Mouse (Mus musculus) kidney, adult 18-20 months (tissue): ENCODE results near the gene Ube2d1.
A peak's percentile ranks its signal among the peaks of the same experiment; 100 is the strongest.

Experiments used
- DNase-seq: peaks from one replicate; pipeline ENCODE4 v3.0.0; 2021

Gene Ube2d1

DNA sequence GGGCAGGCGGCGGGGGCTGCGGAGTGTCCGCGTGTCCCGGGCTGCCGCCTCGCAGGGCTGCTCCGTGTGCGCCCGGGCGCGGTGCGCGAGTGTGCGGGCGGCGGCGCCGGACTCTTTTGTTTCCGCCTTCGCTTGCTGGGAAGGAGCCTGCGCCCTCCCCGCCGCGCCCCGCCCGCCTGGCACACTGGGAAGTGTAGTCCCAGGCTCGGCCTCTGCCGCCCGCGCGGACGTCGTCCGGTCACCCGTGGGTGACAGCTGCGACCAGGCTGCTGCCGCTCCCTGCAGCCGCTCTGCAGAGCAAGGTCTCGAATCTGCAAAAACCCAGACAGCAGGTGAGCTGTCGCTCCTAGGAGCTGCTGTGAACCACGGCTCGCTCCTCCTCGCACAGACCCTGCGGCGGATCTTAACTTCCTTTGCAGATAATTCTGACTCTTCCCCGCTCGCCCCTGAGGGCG, at the start of gene Ube2d1:
Gene Ube2d1, minus strand, starts transcription at position 137 of the 455 bp plus-strand sequence.
- DNase-seq = peak; percentile 90

DNA sequence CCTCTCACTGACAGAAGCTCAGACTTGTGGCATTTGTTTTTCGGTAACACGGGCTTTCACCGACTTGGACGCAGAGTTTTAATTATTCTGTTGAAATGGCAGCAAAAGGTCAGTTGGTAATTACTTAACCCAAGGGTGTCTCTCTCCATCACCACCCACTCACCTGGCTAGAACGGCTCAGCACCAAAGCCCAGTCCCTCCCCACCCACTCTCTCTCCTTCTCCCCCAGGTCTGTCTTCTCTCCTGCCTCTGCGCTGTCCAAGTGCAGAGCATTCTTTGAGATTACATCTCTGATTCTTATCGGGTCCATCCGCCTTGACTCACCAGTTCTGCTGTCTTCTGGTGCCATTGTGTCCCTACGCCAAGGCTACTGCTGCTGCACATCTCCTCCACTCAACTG, 47.8 kb upstream of the Ube2d1 start:
- DNase-seq = no peak

DNA sequence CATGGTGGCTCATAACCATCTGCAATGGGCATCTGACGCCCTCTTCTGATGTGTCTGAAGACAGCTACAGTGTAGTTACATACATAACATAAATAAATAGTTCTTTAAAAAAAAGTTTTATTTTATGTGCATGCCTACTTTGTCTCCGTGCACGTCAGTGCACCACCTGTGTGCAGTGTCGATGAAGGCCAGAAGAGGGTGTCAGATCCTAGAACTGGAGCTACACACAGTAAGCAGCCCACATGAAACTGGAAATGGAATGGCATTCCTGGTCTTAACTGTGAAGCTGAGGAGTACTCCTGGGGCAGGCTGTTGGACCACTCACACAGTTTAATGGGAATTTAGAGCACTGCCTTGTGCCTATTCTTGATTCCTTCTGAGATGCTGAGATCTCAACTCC, 47.3 kb upstream of the Ube2d1 start:
- DNase-seq = peak; percentile 40

DNA sequence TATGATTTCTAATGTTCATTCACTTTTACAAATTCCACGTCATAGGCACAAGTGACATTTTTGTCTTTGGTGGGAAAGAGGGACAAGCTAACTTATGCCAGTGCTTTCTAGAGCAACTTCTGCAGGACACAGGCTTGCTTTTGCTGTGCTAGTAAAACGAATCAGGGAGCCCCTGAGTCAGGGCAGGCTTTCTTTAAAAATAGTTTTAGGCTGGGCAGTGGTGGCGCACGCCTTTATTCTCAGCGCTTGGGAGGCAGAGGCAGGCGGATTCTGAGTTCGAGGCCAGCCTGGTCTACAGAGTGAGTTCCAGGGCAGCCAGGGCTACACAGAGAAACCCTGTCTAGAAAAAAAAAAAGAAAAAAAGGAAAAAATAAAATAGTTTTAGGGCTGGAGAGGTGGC, 46.8 kb upstream of the Ube2d1 start:
- no peak for DNase-seq

DNA sequence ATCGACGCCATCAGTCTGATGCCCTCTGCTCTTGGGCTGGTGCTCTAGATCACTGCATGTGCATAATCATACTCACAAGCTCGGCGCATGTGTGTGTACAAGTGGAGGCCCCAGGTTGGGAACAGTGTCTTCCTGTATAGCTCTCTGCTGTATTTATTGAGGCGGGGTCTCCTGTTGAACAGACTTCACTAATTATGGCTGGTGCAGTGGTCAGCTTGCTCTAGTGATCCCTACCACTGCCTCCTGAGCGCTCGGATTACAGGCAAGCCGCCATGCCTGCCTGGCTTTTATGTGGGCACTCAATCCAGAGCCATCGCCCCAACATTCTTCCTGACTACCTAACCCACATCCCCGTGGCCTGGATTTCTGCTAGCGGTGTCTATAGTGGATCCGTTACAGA, 45.0 kb upstream of the Ube2d1 start:
- DNase-seq = no peak

DNA sequence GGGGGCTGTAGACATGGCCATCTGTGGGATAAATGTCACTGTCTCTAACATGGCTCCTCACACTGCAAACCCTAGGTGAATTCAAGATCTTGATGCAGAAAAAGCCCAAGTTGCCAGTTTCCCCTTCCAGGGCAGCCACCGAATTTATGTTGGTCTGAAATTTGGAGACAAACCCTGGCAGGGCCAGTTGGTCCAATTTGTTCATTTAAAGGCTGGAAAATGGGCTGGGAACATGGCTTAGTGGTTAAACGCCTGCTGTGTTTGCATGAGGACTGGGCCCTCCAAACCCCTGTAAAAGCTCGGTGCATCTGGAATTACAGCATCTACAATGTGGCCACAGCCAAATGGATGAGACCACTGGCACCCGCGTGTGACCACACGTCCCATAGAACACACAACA, 44.2 kb upstream of the Ube2d1 start:
- no peak for DNase-seq

DNA sequence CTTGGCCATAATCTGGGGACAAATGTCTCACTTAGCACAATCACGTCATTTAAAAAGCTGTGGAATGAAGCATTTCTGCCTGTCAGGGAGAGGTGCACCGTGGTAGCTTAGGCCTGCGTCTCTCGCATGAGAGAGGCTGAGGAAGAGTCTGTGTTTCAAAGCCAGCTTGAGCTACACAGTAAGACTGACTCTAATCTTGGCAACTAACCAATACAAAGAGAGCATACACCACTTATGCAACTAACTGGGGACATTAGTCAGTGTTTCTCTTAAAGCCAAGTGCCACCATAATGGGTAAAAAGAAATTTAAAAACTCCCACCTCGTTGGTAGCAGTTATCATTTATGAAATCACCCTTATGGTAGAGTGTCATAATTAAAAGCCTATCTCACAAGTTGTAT, 43.8 kb upstream of the Ube2d1 start:
- DNase-seq = peak; percentile 13

DNA sequence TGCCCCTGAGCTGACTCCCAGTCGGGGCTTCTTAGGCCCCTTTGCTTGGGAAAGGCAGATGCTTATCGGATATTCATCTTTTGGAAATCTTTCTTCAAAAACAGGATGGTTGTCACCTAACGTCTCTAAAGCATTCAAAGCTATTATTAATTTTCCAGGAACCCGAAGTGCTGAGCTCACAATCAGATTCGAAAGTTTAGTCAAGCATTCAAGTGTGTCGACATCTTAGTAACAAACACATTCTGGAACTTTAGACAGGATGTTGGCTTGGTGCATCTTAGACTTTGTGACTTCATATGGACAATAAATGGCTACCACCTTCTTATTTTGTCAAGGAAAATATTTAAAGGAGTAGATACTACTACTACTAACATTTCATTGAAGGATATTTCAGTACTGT, 43.3 kb upstream of the Ube2d1 start:
- DNase-seq = no peak

DNA sequence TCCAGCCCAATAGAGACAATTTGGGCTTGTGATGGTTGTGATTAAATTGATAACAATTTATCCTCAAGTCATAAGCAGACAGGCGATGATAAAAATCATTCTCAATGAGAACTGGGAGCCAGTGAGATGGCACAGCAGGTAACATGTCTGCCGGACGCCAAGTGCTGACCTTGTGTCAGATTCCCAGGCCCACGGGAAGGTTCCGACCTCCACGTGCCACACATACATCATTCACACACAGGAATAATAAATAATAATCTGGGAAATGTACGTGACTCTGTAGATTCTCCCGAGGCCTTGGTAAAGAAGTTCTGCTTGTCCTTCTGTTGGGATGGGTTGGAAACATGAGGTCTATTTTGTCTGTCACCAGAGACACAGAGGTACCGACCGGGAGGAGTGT, 42.3 kb upstream of the Ube2d1 start:
- DNase-seq = no peak

DNA sequence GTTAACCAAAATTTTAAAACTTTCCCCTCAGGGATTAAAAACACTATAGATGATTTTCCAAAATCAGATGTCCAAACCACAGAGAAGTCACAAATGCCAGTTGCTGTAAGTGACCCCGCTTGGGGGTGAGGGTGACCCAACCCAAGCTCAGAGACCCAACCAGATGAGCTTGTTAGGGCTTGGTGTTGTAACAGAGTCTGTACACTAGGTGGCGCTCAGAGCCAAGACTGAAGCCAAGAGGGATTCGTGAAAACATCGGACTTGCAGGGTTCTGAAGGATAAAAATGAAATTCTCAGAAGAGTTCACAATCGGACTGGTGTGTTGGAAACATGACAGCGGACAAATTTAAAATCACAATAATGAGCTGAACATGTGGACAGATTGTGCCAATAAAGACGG, 41.7 kb upstream of the Ube2d1 start:
- DNase-seq = peak; percentile 82

DNA sequence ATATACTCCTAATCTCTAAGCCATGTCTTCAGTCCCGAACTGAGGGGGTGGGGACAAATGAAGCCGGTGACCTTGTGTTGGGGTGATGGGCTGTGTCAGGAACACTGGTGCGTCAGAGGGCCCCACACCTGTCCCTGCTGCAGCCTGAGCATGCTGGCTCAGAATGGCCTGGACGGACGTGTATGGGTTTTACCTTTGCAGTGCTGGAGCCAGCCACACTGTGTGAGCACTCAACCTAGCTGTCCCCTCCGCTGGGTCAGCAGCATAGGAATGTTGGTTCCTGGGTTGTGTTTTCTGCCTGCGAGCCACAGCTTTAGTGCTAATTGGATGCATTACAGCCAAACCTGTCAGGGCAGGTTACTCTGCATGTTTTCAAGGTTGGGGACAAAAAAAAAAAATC, 41.1 kb upstream of the Ube2d1 start:
- DNase-seq = peak; percentile 19

DNA sequence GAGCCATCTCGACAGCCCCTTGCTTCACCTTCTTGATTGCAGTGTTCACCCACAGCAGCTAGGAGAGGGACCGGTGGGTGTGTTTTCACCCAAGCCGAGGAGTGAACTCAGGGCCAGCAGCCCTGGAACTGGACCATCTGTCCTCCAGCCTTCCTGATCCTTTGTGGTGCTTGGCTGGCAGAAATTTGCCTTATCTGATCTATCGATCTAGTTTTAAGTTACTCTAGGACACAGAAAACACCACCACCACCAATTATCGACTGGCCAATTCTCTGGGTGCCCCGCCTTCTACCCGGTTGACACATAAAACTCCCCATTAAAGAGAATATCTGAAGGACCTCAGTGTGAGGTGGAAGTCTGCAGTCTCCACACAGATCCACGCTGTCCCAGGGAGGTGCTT, 38.6 kb upstream of the Ube2d1 start:
- DNase-seq = no peak

DNA sequence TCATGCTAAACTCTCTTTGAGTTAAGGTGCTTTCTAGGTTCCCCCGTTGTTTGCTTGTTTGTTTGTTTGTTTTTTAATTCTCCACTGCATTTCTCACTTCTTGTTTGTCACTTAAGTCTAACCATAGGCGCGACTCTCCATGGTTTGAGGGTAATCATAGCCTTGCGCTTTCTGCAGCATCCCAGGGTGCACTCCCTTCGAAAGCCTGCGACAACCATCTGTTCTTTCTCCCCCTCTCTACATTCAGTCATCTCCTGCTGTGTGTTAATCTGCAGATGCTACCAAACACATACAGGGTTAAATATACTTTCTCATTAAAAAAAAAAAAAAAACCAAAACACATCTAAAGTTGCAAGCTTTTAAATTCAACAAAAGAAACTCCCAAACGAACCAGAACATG, 31.4 kb upstream of the Ube2d1 start:
- no peak for DNase-seq

DNA sequence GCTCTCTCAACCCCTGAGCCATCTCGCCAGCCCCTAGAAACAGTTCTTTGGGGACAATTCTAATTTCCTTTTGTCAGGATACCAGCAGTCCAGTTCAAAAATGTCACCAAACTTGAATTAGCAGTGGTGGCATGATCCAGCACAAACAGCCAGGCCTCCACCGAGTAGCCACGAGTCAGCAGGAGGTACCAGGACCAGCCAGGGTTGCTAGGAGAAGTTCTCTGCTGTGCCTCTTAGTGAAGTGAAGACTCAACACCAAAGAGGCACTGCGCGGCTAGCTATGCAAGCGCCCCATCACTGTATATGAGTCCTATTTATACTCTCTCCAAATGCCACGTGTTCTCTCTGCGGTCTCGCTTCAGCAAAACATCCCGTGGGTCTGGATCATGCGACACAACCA, 31.0 kb upstream of the Ube2d1 start:
- no peak for DNase-seq

DNA sequence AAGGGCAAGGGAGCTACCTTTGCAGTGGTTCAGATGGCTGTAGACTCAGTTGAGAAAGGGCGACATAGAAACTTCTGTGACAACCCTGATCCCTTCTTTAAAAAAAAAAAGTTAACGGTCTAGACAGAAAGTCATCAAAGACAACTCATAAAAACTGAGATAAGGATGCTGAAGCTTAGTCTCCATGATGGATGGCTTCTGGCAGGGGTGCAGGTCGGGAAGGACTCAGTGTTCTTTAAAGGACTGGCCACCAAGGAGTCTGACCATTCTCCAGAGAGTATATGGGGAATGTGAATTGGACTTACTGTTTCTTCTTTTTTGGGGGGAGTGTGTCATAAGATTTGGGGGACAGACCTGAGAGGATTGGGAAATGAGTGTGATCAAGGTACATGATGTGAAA, 29.5 kb upstream of the Ube2d1 start:
- DNase-seq = no peak

DNA sequence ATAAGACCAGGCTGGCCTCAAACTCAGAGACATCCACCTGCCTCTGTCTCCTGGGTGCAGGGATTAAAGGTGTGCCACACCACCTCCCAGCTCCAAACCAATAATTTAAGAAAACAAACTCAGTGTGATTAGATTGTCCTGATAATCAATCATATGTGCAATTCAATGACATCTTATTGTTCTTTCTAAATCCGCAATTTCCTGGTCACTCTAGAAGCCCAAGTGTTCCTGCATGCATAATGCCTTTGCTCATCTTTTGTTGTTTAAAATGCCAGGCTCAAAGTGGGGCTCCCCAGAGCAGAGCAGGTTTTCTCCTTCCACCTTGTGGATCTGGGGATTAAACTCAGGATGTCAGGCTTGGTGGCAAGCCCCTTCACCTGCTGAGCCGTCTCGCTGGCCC, 25.2 kb upstream of the Ube2d1 start:
- no peak for DNase-seq

DNA sequence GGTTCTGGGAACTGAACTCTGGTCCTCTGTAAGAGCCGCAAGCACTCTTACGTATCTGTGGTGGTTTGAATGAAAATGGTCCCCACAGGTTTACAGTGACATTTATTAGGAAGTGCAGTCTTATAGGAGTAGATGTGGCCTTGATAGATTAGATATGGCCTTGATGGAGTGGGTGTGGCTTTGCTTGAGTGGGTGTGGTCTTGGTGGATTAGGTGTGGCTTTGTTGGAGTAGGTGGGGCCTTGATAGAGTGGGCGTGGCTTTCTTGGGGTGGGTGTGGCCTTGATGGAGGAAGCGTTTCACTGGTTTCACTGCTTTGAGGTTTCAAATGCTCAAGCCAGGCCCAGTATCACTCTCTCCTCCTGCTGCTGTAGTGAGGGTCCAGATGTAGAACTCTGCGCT, 23.1 kb upstream of the Ube2d1 start:
- DNase-seq = no peak

DNA sequence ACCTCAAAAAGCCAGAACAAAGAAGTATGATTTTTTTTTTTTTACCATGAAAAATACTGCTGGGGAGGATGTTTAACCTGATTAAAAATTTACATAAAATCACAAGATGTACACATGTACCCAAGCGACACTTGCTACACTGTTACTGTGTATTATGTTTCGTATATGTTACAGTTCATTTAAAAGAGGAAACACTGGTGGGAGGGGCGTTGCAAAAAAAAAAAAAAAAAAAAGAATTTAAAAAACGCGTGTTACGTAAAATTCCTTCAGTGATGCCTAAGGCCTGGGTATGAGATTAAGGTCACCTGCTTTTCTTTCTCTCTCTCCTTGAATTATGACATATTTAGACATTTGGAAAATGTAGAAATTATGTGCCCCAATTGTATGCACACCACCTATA, 21.7 kb upstream of the Ube2d1 start:
- DNase-seq = no peak

DNA sequence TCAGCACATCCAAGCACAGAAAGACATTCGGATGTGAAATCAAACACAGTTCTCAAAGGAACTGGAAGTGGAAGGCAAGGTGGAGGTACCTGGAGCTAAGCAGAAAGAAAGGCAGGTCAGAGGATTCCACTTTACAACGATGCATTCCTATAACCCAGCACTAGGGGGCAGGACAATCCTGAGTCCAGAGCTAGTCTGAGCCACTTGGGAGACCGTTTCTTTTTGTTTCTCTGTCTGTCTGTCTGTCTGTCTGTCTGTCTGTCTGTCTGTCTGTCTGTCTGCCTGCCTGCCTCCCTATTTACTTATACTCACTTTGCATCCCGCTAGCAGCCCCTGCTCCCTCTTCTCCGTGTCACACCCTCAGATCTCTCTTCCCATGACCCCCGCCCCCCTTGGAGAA, 21.1 kb upstream of the Ube2d1 start:
- DNase-seq = peak; percentile 50

DNA sequence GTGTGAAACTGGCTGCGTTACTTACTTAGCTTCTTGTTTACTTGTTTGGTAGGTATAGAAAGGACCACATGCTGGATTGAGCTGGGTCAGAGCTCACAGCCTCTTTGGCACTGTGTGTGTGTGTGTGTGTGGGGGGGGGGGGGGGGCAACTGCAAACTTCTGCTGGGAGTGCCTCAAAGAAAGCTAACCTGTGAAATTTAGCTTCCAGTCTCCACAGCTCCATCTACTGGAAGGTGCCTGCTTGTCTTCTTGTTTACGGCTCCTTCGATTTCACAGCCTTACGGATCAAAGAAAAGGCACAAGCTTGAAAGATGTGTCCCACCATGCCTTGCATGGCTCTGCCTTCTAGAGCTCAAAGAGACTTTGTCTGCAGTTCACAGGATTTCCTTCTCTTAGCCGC, 17.4 kb upstream of the Ube2d1 start:
- peak; percentile 32 for DNase-seq

DNA sequence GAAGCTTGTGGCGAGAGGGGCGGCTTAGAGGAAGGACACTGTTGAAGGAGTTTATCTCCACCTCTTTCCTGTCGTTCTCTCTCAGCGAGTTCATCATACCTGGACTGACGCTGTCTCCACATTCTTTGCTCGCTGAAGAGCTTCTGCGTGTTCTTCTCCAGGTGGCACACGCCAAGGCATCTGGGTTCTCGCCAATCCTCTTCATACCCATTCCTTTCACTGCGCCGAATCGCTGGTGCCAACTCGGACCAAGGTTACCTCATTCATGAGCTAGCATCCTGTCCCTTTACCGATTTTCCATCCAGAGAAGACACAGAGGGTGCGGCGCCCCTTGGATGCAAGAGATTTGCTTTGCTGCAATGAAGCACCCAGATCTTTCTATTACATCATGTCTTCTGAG, 15.1 kb upstream of the Ube2d1 start:
- DNase-seq = no peak

DNA sequence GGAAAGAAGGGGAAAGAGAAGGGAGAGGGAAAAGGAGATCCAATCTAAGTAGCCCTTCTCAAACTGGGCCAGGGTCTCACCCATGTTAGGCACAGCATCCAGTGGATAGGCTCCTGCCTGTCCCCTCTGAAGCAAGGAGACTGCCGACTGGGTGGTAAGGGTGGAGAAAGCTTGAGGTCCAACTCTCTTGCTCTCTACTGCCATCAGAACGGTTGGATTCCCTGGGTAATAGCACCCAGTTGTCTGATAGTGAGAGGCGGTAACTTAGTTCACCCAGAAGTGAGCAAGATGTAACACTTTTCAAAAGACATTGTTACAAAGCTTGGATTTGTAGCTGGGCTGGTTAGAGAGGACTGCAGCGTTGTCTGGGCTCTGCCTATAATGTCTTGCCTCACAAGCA, 8.2 kb upstream of the Ube2d1 start:
- no peak for DNase-seq

DNA sequence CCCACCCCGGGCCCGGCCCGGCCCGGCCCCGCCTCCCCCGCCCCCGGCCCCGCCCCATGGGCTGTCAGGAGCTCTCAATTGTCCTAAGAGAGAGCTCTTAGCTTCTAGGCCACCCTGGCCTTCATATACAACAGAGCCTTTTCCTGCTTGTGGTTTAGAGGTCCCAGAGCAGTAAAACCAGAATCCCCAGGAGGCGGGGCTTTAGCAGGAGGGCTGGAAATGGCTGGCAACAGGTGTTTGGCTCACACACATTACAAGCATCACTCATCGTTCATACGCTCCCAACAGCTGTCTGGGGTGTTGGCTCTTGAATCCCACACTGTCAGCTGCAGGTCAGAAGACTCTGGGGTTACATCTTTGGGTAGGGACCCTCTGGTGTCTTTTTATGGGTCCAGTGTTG, 7.2 kb upstream of the Ube2d1 start:
- DNase-seq = no peak

DNA sequence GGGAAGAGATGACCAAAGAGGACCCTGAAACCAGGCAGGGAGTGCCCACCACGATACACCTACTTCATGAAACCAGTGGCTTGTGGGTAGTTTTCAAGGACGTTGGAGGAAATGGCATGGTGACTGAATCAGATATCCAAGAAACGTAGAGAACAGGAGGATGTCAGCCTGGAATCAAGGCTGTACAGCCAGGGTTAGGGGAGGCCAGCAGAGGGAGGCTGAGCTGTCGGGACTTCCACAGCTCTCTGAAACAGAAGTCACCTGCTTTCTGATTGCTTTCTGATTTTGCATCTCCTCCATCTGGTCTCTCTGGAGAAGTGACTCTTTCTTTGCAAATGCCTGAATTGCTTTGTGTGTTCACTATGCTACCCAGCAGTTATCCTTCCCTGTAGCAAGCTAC, 6.7 kb upstream of the Ube2d1 start:
- DNase-seq = no peak

DNA sequence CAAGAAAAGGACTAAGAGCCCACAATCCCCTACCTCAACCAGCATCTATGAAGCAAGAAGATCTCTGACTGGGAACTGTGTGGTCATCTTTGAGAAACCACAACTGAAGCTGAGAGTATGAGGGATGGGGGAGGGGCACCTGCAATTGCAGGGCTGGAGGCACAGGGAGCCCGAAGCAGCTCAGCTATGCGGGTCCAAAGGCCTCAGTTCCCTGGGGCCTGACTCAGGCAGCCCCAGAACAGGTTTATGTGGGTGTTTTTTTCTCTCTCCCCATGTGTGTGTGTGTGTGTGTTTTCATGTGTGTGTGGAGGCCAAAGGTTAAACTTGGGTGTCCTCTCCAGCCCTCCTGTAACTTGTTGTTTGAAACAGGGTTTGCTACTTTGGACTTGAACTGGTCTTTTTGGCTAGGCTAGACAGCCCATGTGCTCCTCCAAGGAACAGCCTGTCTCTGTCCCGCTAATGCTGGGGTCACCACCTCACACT, 6.2 kb upstream of the Ube2d1 start:
- DNase-seq = peak; percentile 29

DNA sequence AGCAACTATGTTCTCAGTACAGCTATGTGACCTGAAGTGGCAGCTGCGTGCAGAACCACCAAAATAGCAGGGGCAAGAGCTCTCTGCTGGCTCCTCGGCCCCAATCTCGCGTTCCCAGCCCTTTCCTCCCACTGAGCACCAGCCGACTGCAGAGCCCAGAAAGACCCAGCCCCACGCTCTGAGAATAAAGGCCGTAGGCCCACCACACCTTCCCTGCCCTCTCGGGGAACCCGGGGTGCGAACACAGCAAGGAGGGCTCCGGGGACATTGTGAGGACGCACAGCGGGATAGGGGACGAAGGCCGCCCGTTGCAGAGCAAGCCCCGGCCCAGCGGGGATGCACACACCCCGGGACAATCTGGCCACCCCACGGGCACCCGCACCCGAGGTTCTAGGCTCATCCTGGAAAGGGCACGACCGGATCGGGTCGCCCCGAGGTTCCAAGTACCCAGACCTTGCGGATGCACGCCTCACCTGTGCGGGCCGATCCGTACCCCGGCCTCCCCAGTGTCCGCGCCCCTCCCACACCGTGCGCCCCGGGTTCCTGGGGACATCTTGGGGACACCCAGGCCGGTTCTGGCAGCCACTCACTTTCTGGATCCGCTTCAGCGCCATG, 444 bp downstream of the Ube2d1 start:
- DNase-seq = peak; percentile 16
